Mouse (Mus musculus) gastrocnemius, postnatal 36 days (tissue): Measurements from ENCODE around the gene Mrpl44. TPM values are rescaled to one million over a fixed set of nuclear protein-coding genes. Genes with fewer than 3 reads are reported as not detected.

ENCODE experiments used
- DNase-seq, 2 experiments: peaks; one replicate each; pipeline ENCODE4 v3.0.0; 2022
- intact Hi-C: fragments of 180-260 bp; cut with DNase I; formaldehyde crosslinking; loops from one replicate; pipeline ENCODE4 v1.15.1; 2025
- long read RNA-seq, 2 experiments: library from polyadenylated mRNA; stranded (forward); transcript quantifications; one replicate each; pipeline ENCODE4 v2.0.0; 2021
- total RNA-seq, 2 experiments: library from RNA; stranded (reverse); gene quantifications; 2 replicates each; pipeline ENCODE4 v1.2.3; 2021

Mrpl44 gene
- 10 to 100 TPM; 30.3 to 32.3 TPM for total RNA-seq
- long read RNA-seq, experiment 1, transcript Mrpl44-201 (4 exons, 1,424 nt), result major isoform, 37 of 59 reads
- long read RNA-seq, experiment 1, partial matches to known transcripts, result 22 of 59 reads
- long read RNA-seq, experiment 1, other reads (novel, unspliced or antisense), result 0 of 59 reads
- long read RNA-seq, experiment 2, transcript Mrpl44-201 (4 exons, 1,424 nt), result major isoform, 61 of 99 reads
- long read RNA-seq, experiment 2, partial matches to known transcripts, result 37 of 99 reads
- long read RNA-seq, experiment 2, other reads (novel, unspliced or antisense), result 1 of 99 reads

DNA sequence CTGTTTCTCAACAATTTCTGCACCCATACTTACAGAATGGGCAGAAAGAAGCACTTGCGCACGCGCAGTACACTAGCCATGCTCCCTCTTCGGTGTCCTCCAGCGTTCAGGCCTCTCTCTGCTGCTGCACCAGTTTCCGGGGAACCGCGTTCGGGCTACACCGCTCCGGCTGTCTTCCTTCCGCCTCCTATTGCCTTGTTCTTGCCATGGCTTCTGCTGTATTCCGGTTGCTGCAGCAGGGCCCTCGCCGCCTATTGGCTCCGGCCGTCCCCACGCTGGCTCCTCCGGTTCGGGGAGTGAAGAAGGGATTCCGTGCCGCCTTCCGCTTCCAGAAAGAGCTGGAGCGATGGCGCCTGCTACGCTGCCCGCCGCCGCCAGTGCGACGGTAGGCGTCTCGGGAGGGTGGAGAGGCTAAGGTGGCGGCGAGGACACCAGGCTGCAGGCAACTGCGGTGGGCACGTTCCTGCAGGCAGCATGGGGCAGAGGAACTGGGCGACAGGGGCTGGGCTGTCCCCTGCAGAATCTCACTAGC lies at the start of gene Mrpl44, which contains the start of gene Wdfy1:
Gene Mrpl44, plus strand, starts transcription at position 92 of the 532 bp plus-strand sequence.
Gene Wdfy1, minus strand, starts transcription at position 217 of the 532 bp plus-strand sequence.
- intact Hi-C loops, result loop anchor here (5.0 kb wide), 1 partner anchor 69 kb away; no protein-coding TSS in a partner anchor
- DNase-seq, result peak; percentile 95 to 100

DNA sequence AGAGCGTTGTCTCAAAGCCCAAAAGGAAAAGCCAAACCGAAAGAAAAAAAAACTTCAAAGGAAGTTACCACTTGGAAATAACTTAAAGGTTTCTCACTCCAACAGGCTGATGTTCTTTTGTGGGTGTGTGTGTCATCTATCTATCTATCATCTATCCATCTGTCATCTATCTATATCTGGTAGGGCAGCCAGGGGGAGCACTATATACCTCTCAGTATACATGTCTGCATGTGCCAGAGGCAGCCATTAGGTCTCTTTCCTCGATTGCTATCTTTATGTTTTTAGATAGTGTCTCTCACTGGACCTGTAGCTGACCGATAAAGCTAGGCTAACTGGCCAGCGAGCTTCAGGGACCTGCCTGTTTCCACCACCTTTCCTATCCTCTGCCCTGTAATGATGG lies 41.0 kb upstream of the Mrpl44 start:
- no peak for DNase-seq
- intact Hi-C loops, result no loop called here

DNA sequence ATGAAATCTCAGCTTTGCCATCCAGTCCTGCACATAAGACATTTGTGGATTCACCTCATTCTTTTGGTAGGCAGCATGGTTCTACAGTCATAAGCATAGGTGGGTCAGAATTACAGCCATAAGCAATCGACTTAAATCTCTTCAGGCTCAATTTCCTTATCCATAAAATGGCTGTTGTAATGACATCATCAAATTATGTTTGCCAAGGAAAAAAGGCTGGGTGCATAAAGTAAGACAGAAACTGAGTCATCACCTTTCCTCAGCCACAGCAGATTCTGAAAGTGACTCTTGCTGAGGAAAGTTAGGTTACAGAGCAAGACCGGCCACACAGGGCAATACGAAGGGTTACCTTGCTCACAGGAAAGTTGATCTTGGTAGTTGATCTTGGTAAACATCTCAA lies 39.4 kb upstream of the Mrpl44 start:
- intact Hi-C loops, result no loop called here
- no peak for DNase-seq

DNA sequence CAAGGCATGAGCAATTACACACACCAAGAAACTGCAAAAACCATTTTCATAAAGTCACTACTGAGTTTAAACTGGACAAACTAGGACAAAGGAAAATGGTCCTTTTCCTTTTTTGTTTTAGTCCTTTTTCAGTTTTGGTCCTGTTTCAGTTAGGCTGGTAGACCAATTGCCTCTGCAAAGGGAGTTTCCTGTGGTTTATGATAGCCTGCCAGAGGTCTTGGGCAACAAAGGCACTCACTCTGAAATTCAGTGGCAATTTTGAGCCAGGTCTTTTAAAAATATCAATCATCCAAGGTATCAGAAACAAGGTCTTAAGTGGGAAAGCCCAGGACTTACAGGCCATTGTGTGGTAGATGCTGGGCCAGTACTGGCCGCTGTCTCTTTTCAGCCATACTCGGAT lies 36.1 kb upstream of the Mrpl44 start:
- intact Hi-C loops, result no loop called here
- DNase-seq, result no peak

DNA sequence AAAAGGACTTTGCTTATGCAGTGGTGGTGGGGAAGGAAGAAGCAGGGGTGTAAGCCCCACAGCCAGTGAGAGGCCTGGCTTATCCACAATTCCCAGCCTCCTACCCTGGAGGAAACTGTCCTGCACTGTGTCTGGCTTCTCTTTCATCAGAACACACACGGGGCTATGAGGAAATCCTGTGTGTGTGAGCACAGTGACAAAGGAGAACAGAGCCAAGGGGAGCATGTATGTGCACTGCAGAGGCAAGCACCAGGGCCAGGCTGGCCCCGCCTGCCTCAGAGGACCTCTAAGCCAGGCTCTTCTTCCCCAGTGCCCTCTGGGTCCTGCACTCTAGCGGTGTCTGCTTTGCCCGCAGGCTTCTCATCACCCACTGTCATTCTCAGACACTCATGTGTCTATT lies 34.8 kb upstream of the Mrpl44 start:
- DNase-seq, result no peak
- intact Hi-C loops, result no loop called here

DNA sequence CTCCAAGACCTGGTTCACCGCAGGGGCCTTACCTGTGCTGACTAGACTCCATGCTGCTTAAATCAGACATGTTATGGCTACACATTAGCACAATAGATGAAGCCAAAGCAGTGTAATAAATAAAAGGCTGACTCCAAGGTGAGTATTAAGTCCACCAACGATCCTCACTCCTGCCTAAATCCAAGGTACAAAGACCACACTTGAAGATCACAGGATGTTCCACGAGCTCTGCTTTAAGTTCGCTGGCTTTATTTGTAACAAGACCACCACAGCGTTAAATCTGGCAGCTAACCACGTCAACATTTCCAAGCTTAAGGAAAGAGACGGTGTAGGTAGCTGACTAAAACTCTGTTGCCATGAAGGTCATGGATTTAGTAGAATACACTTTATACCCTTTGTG lies 32.9 kb upstream of the Mrpl44 start:
- intact Hi-C loops, result no loop called here
- DNase-seq, result no peak

DNA sequence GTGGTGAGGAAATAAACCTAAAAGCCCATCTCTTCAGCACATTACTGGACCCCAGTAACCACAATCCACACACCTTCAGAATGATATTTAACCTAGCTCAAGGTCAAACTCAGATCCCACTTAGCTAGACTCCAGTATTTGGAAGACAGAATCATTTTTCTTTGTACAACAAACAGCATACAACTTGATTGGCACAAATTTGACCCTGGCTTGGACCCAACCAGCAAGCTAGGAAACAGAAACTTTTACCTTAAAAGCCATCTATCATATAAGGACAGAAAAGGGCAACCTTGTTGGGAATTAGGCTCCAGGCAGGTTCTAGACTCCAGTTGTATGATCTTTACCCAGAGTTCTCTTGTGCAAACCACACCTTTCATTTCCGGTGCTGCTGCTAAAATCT lies 32.4 kb upstream of the Mrpl44 start:
- intact Hi-C loops, result no loop called here
- DNase-seq, result no peak

DNA sequence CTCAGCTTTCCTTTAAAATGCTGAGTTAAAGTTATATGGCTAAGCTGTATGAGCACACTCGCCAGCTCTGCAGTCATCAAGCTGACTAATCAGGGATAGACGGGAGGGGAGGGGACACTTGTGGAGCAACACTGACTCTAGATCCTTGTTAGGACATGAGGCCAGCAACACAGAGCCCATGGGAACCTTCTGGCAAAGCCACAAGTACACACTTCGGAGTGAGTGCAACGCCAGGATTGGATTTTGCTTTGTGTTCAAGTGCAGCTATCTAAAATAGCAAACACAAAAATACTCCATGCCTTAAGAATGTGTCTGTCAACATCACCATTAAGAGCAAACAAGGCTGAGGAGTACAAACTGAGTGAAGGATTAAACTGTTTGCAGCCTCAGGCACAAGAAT lies 29.8 kb upstream of the Mrpl44 start:
- intact Hi-C loops, result no loop called here

DNA sequence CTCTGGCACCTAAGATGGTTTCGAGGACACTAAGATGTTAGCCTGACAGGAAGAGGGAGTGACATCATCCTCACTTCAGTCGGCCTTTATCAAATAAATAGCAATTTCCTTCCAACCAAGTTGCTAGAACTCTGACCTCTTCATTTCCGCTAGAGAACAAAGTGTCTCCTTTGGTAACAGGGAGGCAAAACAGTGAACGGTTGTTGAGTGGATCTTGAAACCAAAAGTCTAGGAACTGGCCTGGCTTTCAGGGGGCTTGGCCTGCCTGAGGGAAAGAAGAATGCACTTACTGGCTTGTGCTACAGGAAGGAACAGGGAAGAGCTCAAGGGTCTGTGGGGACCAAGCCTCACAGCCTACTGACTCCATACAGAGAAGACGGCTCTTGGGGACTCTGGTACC lies 24.6 kb upstream of the Mrpl44 start:
- no peak for DNase-seq
- intact Hi-C loops, result no loop called here

More for the DNA sequence above, 29.8 kb upstream of the Mrpl44 start:
- DNase-seq, result peak; percentile 36 to 69

DNA sequence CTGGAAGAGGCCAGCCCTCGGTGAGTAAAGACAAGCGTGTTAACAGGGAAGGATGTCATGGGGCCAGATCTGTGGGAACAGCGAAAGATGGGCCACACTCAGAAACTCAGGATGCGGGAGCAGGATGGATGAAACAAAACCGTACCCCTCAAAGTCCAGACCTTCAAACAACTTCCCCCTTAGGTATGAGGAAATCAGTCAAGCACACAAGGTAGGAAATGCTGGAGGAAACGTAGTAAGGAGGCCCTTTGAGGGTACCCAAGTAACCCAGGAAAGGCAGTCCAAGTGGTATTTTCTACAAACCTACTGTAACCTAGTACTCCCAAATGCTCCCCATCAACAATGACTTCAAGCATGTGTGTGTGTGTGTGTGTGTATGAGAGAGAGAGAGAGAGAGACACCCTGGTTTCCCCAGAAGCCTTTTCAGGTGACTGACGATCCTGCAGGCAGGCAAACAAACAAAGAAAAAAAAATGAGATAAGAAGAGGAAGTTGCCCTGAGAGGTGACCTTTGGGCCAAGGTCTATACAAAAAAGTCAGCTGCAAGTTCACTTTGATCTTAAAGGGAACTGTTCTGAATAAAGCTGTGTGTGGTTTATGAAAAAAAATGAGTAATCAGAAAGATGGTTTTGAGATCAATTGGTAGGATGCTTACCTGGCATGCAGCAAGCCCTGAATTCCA lies 23.7 kb upstream of the Mrpl44 start:
- intact Hi-C loops, result no loop called here
- DNase-seq, result no peak

DNA sequence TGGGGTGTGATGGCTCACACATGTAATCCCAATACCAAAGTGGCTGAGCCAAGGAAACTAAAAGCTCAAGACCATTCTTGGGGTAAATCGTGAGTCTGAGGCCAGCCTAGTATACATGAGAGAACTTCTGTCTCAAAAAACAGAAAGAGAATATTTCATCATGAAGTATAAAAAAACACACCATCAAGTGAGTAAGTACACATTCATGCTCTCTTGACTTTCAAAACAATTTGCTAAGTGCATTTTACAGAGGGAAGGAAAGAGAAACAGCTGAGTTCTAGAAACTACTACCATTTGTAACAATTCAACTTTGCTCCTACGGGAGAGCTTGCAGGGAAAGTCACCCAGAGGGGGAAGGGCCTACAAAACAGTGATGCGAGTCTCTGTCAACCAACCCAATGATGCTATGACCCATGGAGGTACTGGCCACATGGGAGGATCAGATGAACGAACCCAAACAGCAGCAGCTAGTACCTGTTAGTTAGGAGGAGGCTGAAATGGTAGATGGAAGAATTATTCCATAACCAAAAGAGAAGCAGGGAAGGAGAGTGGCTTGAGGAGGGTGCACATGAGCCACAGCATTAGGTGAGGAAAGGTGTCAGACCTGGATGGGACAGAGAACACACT lies 23.0 kb upstream of the Mrpl44 start:
- intact Hi-C loops, result no loop called here

DNA sequence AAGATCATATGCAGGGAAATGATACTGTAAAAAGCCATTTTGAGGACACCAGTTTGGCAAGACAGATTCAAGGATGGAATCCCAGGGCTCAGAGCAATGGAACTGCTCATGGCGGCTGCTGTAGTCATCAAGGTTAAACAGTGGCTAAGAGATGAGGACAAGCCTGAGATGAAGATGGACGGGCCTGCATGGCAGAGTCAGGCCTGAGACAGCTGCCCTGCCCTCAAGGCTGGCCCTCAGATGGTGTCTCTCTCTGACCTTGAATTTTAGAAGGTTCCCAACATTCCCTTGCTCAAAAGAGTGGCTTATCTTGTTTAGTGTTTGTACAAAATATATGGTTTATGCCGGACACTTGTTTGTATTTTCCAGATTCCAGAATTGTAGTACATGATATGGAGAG lies 22.4 kb upstream of the Mrpl44 start:
- intact Hi-C loops, result no loop called here
- DNase-seq, result no peak

More for the DNA sequence above, 23.0 kb upstream of the Mrpl44 start:
- no peak for DNase-seq

DNA sequence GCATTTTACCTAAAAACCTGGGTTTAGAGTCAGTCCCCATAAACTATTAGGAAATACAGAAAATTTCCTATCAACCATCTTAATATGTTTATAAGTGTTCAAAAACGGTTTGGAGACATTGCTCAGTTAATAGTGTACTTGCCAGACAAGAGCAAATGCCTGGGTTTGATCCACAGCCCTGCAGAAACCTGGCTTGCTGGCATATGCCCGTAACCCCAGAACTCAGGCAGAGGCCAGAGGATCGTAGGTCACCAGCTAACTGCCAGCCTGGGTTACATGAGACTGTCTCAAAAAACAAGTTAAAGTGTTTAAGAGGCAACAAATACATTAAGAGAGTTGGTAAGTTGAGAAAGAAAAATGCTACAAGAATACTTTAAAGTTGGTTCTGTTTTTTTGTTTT lies 20.9 kb upstream of the Mrpl44 start:
- intact Hi-C loops, result no loop called here
- DNase-seq, result no peak

DNA sequence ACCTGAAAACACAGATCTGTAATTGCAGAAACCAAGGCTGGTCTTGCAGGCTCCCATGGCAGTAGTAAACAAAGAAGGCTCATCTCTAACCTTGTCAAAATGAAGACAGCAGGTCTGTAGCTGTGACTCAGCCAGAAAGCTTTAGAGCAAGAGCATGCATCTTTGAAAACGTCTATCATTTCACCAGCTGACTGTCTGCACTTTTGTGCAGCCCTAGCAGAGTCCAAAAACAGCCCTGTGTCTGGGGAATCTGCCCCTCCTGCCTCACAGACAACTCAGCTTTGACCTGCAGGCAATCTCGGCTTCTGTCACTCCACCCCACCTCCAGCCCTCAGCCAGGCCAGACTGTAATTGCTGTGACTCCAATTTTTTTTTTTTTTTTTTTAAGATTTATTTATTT lies 20.4 kb upstream of the Mrpl44 start:
- intact Hi-C loops, result no loop called here
- no peak for DNase-seq

DNA sequence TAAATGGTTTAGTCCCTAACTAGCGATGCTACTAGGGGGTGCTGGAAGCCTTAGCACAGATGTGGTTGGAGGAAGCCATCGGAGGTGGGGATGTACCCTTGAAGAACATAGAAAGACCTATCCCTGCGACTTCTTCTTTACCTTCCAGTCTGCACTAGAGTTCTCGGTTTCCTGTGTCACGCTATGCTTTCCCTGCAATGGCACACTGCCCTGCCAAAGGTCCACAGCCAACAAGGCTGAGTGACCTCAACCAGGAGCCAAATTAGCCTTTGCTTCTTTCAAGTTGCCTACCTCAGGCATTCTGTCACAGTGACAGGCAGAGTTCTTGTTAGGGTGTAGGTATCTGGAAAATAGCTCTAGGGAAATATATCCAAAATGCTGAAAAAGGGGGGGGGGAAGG lies 19.4 kb upstream of the Mrpl44 start:
- DNase-seq, result no peak
- intact Hi-C loops, result no loop called here

DNA sequence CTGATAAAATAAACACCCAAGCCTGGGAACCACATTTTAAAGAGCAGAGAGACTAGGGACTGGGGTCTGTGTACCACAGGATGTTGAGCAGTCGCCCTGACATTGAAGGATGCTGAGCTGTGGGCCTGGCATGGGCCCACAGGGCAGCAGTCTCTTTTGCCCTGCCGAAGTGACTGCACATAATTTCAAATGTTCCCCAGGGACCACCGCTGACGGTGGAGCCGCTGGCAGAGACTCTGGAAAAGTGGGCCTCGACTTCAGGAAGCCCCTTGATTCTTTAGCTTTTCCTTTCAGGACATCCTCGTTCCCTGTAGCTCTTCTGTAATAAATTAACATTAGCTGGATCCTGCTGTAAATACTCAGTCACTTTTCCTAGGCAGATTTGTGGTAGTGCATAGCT lies 18.7 kb upstream of the Mrpl44 start:
- no peak for DNase-seq
- intact Hi-C loops, result no loop called here

DNA sequence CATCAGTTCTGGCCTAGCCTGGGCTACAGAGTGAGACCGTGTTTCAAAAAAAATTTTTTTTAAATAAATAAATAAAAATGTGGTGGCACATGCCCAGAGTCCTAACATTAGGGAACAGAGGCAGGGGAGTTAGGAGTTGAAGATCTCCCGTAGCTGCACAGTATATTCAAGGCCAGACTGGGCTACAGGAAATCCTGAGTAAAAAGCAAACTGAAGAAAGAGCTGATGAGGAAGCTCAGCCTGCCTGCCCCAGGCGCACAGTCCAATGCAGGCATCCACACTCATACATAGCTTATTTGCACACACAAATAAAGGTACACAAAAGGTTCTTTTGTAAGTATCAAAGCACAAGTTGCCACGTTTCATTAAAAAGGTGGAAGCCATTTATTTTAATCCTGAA lies 18.2 kb upstream of the Mrpl44 start:
- intact Hi-C loops, result no loop called here

DNA sequence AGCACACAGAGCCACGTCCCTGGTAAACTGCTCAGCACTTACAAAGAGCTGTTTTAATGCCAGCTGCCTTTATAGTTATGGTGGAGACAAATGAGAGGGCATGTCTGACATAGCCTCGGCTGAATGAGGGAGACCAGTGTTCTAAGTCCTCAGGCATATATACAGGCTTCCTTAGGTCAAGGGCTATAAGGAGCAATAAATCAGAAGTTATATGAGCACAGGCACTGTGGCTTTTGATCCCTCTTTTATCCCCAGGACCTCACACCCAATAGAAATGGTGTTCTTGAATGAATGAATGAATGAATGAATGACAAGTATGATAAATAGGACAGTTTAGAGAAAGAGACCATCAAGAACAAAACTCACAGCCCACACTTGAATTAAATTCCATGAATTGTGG lies 16.8 kb upstream of the Mrpl44 start:
- intact Hi-C loops, result no loop called here
- no peak for DNase-seq

More for the DNA sequence above, 18.2 kb upstream of the Mrpl44 start:
- no peak for DNase-seq

DNA sequence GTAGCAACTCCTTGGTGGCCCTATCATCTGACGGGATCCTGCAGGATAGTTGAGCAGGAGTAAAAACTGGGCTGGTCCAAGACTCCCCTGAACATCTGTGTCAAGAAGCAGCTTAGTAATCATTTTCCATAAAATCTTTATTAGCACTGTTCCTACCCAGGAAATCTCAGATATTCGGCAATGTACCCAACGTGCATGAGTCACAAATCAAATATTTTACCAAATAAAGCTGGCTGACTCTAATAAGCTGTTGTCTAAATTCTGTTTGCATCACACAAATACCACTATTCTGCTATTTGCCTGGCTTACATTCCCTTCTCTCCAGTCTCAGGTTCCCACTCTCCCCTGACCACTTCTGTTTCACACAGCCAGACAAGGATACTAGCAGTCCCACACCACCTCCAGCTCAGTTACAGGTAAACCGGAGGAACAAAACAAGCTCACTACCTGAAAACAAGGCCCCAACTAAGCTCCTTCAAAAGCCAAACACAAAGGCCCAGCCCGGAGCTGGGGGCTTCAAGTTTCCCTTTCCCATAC lies 16.3 kb upstream of the Mrpl44 start:
- no peak for DNase-seq
- intact Hi-C loops, result no loop called here

DNA sequence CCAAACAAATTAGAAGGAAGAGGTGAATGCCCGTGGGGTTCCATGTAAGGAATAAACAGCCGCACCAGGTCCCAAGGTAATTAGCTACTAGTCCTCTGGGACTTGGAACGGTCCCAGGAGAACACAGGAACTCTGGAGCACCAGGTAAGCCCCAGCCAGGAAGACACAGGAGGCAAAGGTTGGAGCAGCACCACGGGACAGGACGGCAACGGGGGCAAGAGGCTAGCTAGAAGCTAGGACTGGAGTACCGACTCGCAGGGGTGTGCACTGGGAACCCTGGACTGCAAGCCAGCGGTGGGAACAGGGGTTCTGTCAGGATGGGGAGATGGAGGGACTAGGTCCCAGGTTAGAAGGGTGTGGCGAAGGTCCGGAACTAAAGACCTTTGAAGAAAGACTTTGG lies 15.2 kb upstream of the Mrpl44 start:
- no peak for DNase-seq
- intact Hi-C loops, result loop anchor here (5.0 kb wide), 1 partner anchor 53 kb away; no protein-coding TSS in a partner anchor
